In genomic region chr12:112130957-112131356, GRCm38 (mm10) we compare ENCODE assay signal across 10 mouse cellular contexts. TPM values are rescaled to one million over a fixed set of nuclear protein-coding genes. Genes with fewer than 3 reads are reported as not detected.
DNase-seq lines count a peak whose midpoint lies in the region; ATAC-seq lines count a peak whose summit lies in the region.
"Had no signal": no experiment of that assay in that cellular context is flagged by ENCODE, and none has a peak within 500 bp of the region (broad histone marks: within the 10 kb centered on the region; RNA-seq: fewer than 3 reads in every experiment).

No protein-coding gene starts in this region.

- H3K36me3 ChIP-seq in heart, embryonic 12.5 days, result no peaks in the 10 kb centered on the region
- H3K36me3 ChIP-seq in embryonic facial prominence, embryonic 14.5 days (ENCODE audit: control insufficient read depth, insufficient read depth, low read length), result no peaks in the 10 kb centered on the region
- no peaks in the 10 kb centered on the region for H3K36me3 ChIP-seq in midbrain, embryonic 13.5 days

- 13% methylated on average over 32 of the region's 32 CpGs for WGBS in heart, embryonic 12.5 days
- WGBS in embryonic facial prominence, embryonic 14.5 days, result 11% methylated on average over 14 of the region's 32 CpGs
- 12% methylated on average over 32 of the region's 32 CpGs for WGBS in midbrain, embryonic 13.5 days

- no peak for DNase-seq in heart, adult 18-20 months
- DNase-seq in embryonic facial prominence, embryonic 14.5 days (ENCODE audit: low spot score), result no peak
- DNase-seq in kidney, adult 9 months, result peak; percentile 84
- DNase-seq in urinary bladder, postnatal 4 days (ENCODE audit: low spot score in 2 of 2), result no peak
- no peak for DNase-seq in embryo, embryonic 11 days

- H3K4me3 ChIP-seq in heart, embryonic 12.5 days, result peak overlapping the region; percentile 68
- peak overlapping the region; percentile 75 for H3K4me3 ChIP-seq in embryonic facial prominence, embryonic 14.5 days (ENCODE audit: low read depth, low read length)
- H3K4me3 ChIP-seq in midbrain, embryonic 13.5 days (replicated peaks), result peak overlapping the region; percentile 55

- peak overlapping the region; percentile 76 for H3K9ac ChIP-seq in heart, embryonic 12.5 days
- H3K9ac ChIP-seq in embryonic facial prominence, embryonic 14.5 days (ENCODE audit: low read depth, low read length), result peak overlapping the region; percentile 83
- H3K9ac ChIP-seq in midbrain, embryonic 13.5 days (replicated peaks), result no peak overlapping the region

- H3K27me3 ChIP-seq in heart, embryonic 12.5 days (replicated peaks), result peaks cover 92% of the 10 kb centered on the region
- peaks cover 27% of the 10 kb centered on the region for H3K27me3 ChIP-seq in embryonic facial prominence, embryonic 14.5 days (replicated peaks; ENCODE audit: control insufficient read depth, insufficient read depth, low read length)
- H3K27me3 ChIP-seq in midbrain, embryonic 13.5 days, result peaks cover 80% of the 10 kb centered on the region

- no peak for ATAC-seq in heart, embryonic 12.5 days (ENCODE audit: insufficient number of reproducible peaks, low FRiP score)
- ATAC-seq in embryonic facial prominence, embryonic 14.5 days (ENCODE audit: low read depth), result no peak
- ATAC-seq in midbrain, embryonic 13.5 days, result 0 out of 2 replicates have a peak, but pooled peaks have one; percentile 21
- no peak for ATAC-seq in granulocyte monocyte progenitor cell, adult 5-6 weeks (replicated peaks; ENCODE audit: poor library complexity, severe bottlenecking)

- H3K9me3 ChIP-seq in heart, embryonic 12.5 days (replicated peaks), result no peaks in the 10 kb centered on the region
- H3K9me3 ChIP-seq in embryonic facial prominence, embryonic 14.5 days (ENCODE audit: control insufficient read depth, low read length), result no peaks in the 10 kb centered on the region
- no peaks in the 10 kb centered on the region for H3K9me3 ChIP-seq in midbrain, embryonic 13.5 days

- H3K27ac ChIP-seq in heart, embryonic 12.5 days (ENCODE audit: poor library complexity, severe bottlenecking), result no peak overlapping the region
- H3K27ac ChIP-seq in embryonic facial prominence, embryonic 14.5 days (replicated peaks; ENCODE audit: low read depth, low read length), result no peak overlapping the region
- no peak overlapping the region for H3K27ac ChIP-seq in midbrain, embryonic 13.5 days
- H3K27ac ChIP-seq: macrophage had no signal

- peaks cover 9% of the 10 kb centered on the region for H3K4me1 ChIP-seq in heart, embryonic 12.5 days (replicated peaks)
- no peaks in the 10 kb centered on the region; the same call in 1 of the 2 replicates for H3K4me1 ChIP-seq in embryonic facial prominence, embryonic 14.5 days (ENCODE audit: control insufficient read depth, insufficient read depth, low read length)
- peaks cover 24% of the 10 kb centered on the region for H3K4me1 ChIP-seq in midbrain, embryonic 13.5 days (replicated peaks)

- peak overlapping the region; percentile 88 for H3K4me2 ChIP-seq in heart, embryonic 12.5 days
- peak overlapping the region; percentile 95 for H3K4me2 ChIP-seq in embryonic facial prominence, embryonic 14.5 days (ENCODE audit: low read depth, low read length)
- peak overlapping the region; percentile 89 for H3K4me2 ChIP-seq in midbrain, embryonic 13.5 days (replicated peaks)

RNA-seq across cellular contexts. Expression of gene Kif26a, which starts 15.1 kb away (rescaled TPM):
- 2.5 and 2.7 TPM in 2 replicates for polyA plus RNA-seq in heart, embryonic 12.5 days (2016; fragmentation: Nextera tagmentation; extraction: Ambion mirVana)
- total RNA-seq in heart, adult 18-20 months (2021), result 1 to 10 TPM; 8.1 to 8.3 TPM
- 4.0 TPM in 2 replicates for polyA plus RNA-seq in embryonic facial prominence, embryonic 14.5 days (2014; fragmentation: Nextera tagmentation; extraction: Ambion mirVana)
- polyA plus RNA-seq in midbrain, embryonic 13.5 days (2015; fragmentation: Nextera tagmentation; extraction: Ambion mirVana), result 7.0 and 11.4 TPM in 2 replicates
- not detected in 2 replicates for total RNA-seq in granulocyte monocyte progenitor cell, adult 5-6 weeks (2014; fragmentation: Nextera tagmentation)
- not detected in 2 replicates for total RNA-seq in granulocyte monocyte progenitor cell, adult 5-6 weeks (2017)
- polyA plus RNA-seq: C2C12, macrophage had no signal

RNA-seq across cellular contexts. Expression of gene Aspg, which starts 24.5 kb away (rescaled TPM):
- polyA plus RNA-seq in heart, embryonic 12.5 days (2016; fragmentation: Nextera tagmentation; extraction: Ambion mirVana), result 0.45 and 2.2 TPM in 2 replicates
- 1 to 10 TPM in 1 of 2 experiments, under 1 TPM in 1; 0.17 to 4.3 TPM for total RNA-seq in heart, adult 18-20 months (2021)
- polyA plus RNA-seq in embryonic facial prominence, embryonic 14.5 days (2014; fragmentation: Nextera tagmentation; extraction: Ambion mirVana), result 1.4 and 2.6 TPM in 2 replicates
- polyA plus RNA-seq in midbrain, embryonic 13.5 days (2015; fragmentation: Nextera tagmentation; extraction: Ambion mirVana), result 0.52 and 0.90 TPM in 2 replicates
- total RNA-seq in granulocyte monocyte progenitor cell, adult 5-6 weeks (2014; fragmentation: Nextera tagmentation), result not detected in 2 replicates
- not detected in 2 replicates for total RNA-seq in granulocyte monocyte progenitor cell, adult 5-6 weeks (2017)
- polyA plus RNA-seq: macrophage had no signal
